Mouse (Mus musculus) midbrain, embryonic 15.5 days (tissue): ENCODE results near the gene Spink2. TPM values are rescaled to one million over a fixed set of nuclear protein-coding genes. Genes with fewer than 3 reads are reported as not detected.

Experiments
- ATAC-seq: fragments of 200-750 bp; cut with Nextera tagmentation; replicated peaks from 2 replicates; pipeline ENCODE4 v1.8.0; 2017; ENCODE audit warnings: moderate TSS enrichment
- H3K27ac ChIP-seq: fragments of 300-500 bp; sonication (generic); 2 replicates; pipeline ENCODE4 v1.5.1; 2015; ENCODE audit warnings: mild to moderate bottlenecking, inconsistent platforms
- H3K27me3 ChIP-seq: fragments of 300-500 bp; sonication (generic); replicated peaks from 2 replicates; pipeline ENCODE4 v1.6.1; 2015; ENCODE audit warnings: inconsistent platforms
- H3K36me3 ChIP-seq: fragments of 300-500 bp; sonication (generic); replicated peaks from 2 replicates; pipeline ENCODE4 v1.6.1; 2015; ENCODE audit warnings: inconsistent platforms
- H3K4me1 ChIP-seq: fragments of 300-500 bp; sonication (generic); 2 replicates; pipeline ENCODE4 v1.6.1; 2015; ENCODE audit warnings: inconsistent platforms
- H3K4me2 ChIP-seq: fragments of 300-500 bp; sonication (generic); 2 replicates; pipeline ENCODE4 v1.6.1; 2015; ENCODE audit warnings: inconsistent platforms, mild to moderate bottlenecking, moderate library complexity
- H3K4me3 ChIP-seq: fragments of 300-500 bp; sonication (generic); 2 replicates; pipeline ENCODE4 v1.5.1; 2015; ENCODE audit warnings: mild to moderate bottlenecking, inconsistent platforms
- H3K9ac ChIP-seq: fragments of 300-500 bp; sonication (generic); 2 replicates; pipeline ENCODE4 v1.6.1; 2015; ENCODE audit warnings: mild to moderate bottlenecking, inconsistent platforms
- H3K9me3 ChIP-seq: fragments of 300-500 bp; sonication (generic); 2 replicates; pipeline ENCODE4 v1.6.1; 2016; ENCODE audit warnings: inconsistent platforms
- WGBS: fragments of 180-500 bp; shearing (Covaris S2); methylation state at CpG from one replicate; pipeline ENCODE4 v1.1.7; 2015; ENCODE audit warnings: mixed read lengths; 5-methylcytosine and 5-hydroxymethylcytosine counted together
- polyA plus RNA-seq: library from polyadenylated mRNA; unstranded; fragments of >200 nt; fragmentation: Nextera tagmentation; extraction: Ambion mirVana; gene quantifications from 2 replicates; pipeline ENCODE4 v1.2.1, GENCODE M21; 2015

The Spink2 gene
- 0.41 TPM in 1 of 2 replicates, not detected in the other for polyA plus RNA-seq

DNA sequence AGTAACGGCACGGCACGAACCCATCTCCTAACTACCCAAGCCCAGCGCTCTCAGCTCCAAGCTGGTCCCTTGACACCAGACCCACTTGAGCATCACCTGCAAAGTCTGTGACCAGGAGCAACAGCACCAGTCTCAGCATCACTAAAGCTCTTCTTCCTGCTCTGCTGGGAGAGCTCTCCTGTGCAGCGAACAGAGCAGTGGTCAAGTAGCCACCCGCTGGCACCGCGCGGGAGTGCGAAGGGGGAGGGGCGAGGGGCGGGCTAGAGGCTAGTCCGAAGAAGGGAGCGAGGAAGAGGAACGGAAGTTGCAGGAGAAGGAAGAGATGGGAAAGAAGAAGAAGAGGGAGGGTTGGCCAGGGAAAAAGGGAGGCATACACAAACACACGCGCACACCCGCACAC, at the start of gene Spink2:
TSS of gene Spink2 (minus strand) at position 236 of the 400 bp plus-strand sequence.
- WGBS, result 8% methylated on average over 18 of the region's 18 CpGs
- Histone ChIP-seq H3K27me3 (no peaks in the 10 kb centered on the region), H3K4me2 (peak within 1 kb of the TSS; percentile 48), H3K9ac (no peak within 1 kb of the TSS), H3K27ac (no peak within 1 kb of the TSS), H3K4me1 (peaks cover 6% of the 10 kb centered on the region), H3K9me3 (no peaks in the 10 kb centered on the region), H3K36me3 (no peaks in the 10 kb centered on the region), H3K4me3 (peak within 1 kb of the TSS; percentile 20)
- no peak for ATAC-seq

DNA sequence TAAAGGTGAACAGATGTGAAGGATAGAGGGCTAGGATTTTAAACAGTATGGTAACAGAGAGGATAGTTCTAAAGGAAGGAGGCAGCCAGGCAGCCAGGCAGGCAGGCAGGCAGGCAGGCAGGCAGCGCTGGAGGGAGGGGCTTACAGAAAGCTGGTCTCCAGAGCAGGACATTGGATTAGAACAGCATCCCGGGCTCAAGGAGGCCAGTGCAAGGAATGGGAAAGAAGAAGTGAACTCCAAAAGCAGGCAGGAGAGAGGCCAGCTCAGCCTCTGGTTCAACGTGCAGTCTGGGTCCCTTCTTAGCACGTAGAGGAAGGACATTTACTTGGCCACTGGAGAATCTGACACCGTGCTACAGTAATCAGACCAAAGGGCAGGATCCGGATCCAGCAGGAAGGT, 48.9 kb upstream of the Spink2 start:
- H3K9ac ChIP-seq, result no peak overlapping the region
- no peak for ATAC-seq

DNA sequence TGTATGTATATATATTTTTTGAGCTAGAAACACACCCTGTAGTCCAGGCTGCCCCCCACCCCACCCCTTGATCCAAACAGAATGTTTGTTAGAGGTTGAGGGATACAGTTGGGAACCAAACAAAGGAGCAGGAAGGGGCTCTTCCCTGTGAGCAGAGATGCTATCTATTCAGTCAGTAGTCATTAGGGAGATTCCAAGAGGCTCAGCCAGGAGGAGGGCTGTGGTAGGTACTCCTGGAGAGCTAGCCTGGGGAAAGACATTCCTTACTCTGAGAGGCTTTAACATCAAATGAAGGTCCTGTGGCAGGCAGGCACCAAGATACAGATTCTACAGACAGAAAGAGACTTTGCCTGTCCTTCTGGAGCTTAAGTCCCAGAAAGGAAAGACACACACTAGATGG, 48.0 kb upstream of the Spink2 start:
- Histone ChIP-seq H3K36me3 (no peaks in the 10 kb centered on the region), H3K9ac (no peak overlapping the region), H3K4me1 (no peaks in the 10 kb centered on the region), H3K4me2 (no peak overlapping the region), H3K9me3 (no peaks in the 10 kb centered on the region), H3K4me3 (no peak overlapping the region), H3K27ac (no peak overlapping the region), H3K27me3 (no peaks in the 10 kb centered on the region; the same call in 1 of the 2 replicates)
- ATAC-seq, result no peak

More for the DNA sequence above, 48.9 kb upstream of the Spink2 start:
- Histone ChIP-seq H3K4me3 (no peak overlapping the region), H3K9me3 (no peaks in the 10 kb centered on the region), H3K27me3 (no peaks in the 10 kb centered on the region; the same call in 1 of the 2 replicates), H3K36me3 (no peaks in the 10 kb centered on the region), H3K4me1 (no peaks in the 10 kb centered on the region), H3K27ac (no peak overlapping the region), H3K4me2 (no peak overlapping the region)
- 60% methylated on average over 6 of the region's 6 CpGs for WGBS

DNA sequence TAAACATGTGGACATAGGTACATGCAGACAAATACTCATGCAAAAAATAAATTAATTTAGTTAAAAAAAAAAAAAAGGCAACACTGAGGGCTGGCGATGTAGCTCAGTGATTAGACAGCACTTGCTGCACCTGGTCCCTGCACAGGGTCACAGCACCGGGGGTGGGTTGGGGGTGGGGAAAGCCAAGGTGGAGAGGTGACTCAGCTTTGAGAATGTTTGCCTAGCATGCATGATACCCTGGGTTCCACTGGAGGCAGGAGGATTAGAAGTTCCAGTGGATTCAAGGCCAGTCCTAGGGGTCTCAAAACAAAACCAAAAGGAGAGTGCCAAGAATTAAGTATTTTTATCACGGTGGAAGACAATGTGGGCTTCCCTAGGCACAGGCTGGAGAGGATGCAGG, 46.3 kb upstream of the Spink2 start:
- no peak for ATAC-seq
- Histone ChIP-seq H3K36me3 (no peaks in the 10 kb centered on the region), H3K9ac (no peak overlapping the region), H3K4me2 (no peak overlapping the region), H3K27ac (no peak overlapping the region), H3K9me3 (no peaks in the 10 kb centered on the region), H3K4me3 (no peak overlapping the region), H3K27me3 (no peaks in the 10 kb centered on the region), H3K4me1 (no peaks in the 10 kb centered on the region)
- 77% methylated on average over 3 of the region's 3 CpGs for WGBS

DNA sequence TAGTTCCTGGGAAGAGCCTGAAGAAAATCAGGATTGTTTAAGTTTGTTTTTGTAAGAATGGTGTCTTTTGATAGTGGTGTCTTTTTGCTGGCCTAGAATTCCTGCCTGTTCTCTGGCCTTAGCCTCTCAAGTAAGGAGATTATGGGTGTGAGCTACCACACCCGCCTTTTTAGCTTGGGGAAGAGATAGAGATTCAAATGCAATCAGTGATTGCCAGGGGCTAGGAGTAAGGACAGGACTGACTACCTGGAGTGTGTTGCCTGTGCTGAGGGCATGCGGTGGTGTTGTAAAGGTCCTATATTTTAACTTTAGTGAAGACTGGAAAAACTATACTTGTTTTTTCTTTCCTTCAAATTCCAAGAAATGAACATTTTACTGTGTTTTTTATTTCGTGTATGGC, 43.1 kb upstream of the Spink2 start:
- Histone ChIP-seq H3K4me1 (no peaks in the 10 kb centered on the region), H3K9me3 (no peaks in the 10 kb centered on the region), H3K27ac (no peak overlapping the region), H3K36me3 (no peaks in the 10 kb centered on the region), H3K27me3 (no peaks in the 10 kb centered on the region), H3K4me2 (no peak overlapping the region), H3K9ac (no peak overlapping the region), H3K4me3 (no peak overlapping the region)
- 66% methylated on average over 3 of the region's 3 CpGs for WGBS
- ATAC-seq, result no peak

DNA sequence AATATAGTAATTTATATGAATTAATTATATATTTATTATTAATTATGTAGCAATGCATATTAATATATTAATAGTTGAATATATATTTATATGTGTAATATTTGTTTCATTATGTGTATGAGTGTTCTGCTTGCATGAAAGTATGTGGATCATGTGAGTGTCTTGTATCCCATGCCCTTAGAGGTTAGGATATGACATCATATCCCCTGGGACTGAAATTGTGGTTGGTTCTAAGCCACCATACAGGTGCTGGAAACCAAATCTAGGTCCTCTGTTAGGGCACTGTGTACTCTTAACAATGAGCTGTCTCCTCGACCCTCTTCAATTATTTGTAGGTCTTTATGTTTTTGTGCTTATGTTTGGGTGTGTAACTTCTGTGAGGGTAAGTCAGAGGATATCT, 41.9 kb upstream of the Spink2 start:
- Histone ChIP-seq H3K4me3 (no peak overlapping the region), H3K9me3 (no peaks in the 10 kb centered on the region), H3K9ac (no peak overlapping the region), H3K4me1 (no peaks in the 10 kb centered on the region), H3K36me3 (no peaks in the 10 kb centered on the region), H3K27me3 (no peaks in the 10 kb centered on the region), H3K4me2 (no peak overlapping the region), H3K27ac (no peak overlapping the region)
- ATAC-seq, result no peak
- WGBS, result 79% methylated on average over 1 of the region's 1 CpGs

DNA sequence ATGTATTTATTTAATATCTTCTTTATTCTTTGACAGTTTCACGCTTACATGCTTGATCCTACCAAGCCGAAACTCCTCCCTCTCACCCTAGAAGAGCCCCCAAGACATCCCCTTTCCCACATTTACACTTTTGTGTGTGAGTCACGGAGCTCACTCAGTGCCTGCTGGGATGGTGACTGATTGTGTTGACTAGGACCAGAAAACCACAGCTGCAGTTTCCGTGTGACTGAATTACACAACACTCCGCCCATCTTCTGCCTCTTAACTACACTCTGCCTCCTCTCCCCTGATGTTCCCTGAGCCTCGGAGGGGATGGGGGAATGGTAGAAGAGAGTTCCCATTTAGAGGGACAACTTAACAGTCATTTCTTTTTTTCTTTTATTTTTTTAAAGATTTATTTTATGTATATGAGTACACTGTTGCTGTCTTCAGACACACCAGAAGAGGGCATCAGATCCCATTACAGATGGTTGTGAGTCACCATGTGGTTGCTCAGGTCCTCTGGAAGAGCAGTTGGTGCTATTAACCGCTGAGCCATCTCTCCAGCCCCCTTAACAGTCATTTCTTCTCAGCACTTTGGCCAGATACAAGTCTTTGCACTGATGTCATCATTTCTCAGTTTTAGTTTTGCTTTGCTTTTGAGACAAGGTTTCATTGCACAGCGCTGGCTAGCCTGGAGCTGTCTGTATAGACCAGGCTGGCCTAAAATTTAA, 41.0 kb upstream of the Spink2 start:
- no peak for ATAC-seq
- no peaks in the 10 kb centered on the region for H3K36me3 ChIP-seq
- no peak overlapping the region for H3K4me2 ChIP-seq
- no peaks in the 10 kb centered on the region for H3K4me1 ChIP-seq
- no peaks in the 10 kb centered on the region for H3K9me3 ChIP-seq
- no peak overlapping the region for H3K4me3 ChIP-seq
- no peak overlapping the region for H3K9ac ChIP-seq
- WGBS, result 68% methylated on average over 8 of the region's 8 CpGs
- H3K27ac ChIP-seq, result no peak overlapping the region
- no peaks in the 10 kb centered on the region for H3K27me3 ChIP-seq

DNA sequence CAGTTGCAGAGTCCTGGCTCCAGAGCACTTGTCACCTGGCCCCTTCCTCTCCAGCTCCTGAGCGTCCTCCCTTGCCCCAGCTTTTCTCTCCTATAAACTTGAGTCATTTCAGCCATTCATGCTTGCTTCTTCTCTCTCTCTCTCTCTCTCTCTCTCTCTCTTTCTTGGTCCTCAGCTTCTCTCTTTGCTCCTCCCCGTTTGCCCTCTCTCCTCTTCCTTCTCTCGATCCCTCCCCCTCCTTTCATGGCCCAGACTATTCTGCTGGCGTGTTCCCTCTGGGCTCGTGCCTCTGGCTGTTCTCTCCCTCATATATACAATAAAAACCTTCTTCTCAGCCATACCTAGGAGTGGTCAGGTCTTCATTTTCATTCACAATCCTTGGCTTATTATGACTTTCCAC, 40.4 kb upstream of the Spink2 start:
- H3K4me1 ChIP-seq, result no peaks in the 10 kb centered on the region
- H3K9ac ChIP-seq, result no peak overlapping the region
- WGBS, result 51% methylated on average over 5 of the region's 5 CpGs
- no peaks in the 10 kb centered on the region for H3K9me3 ChIP-seq
- no peak overlapping the region for H3K4me2 ChIP-seq
- no peaks in the 10 kb centered on the region for H3K36me3 ChIP-seq
- no peak overlapping the region for H3K4me3 ChIP-seq
- no peak for ATAC-seq
- no peak overlapping the region for H3K27ac ChIP-seq
- H3K27me3 ChIP-seq, result no peaks in the 10 kb centered on the region

DNA sequence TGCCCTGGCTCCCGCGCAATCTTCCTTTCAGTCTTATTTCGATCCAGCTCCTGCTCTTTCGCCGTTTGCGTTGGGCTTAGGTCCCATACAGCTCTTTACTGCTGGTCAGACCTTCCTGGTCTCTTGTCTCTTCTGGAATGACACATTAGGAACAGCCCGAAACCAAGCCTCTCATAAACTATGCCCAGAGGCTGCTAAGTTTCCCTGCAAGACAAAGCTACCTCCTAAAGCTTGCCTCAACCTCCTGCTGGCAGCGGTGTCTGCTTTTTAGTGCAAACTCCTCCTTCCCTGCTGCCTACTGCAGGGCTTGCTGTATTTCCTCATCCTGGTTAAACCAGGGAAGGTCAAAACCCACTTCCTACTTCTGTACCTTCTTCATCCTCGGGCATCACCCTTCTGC, 38.8 kb upstream of the Spink2 start:
- 70% methylated on average over 9 of the region's 9 CpGs for WGBS
- H3K27ac ChIP-seq, result no peak overlapping the region
- H3K4me3 ChIP-seq, result no peak overlapping the region
- no peaks in the 10 kb centered on the region for H3K27me3 ChIP-seq
- ATAC-seq, result no peak
- H3K4me1 ChIP-seq, result peaks cover 12% of the 10 kb centered on the region
- H3K9ac ChIP-seq, result no peak overlapping the region
- H3K36me3 ChIP-seq, result no peaks in the 10 kb centered on the region
- H3K4me2 ChIP-seq, result no peak overlapping the region
- no peaks in the 10 kb centered on the region for H3K9me3 ChIP-seq

DNA sequence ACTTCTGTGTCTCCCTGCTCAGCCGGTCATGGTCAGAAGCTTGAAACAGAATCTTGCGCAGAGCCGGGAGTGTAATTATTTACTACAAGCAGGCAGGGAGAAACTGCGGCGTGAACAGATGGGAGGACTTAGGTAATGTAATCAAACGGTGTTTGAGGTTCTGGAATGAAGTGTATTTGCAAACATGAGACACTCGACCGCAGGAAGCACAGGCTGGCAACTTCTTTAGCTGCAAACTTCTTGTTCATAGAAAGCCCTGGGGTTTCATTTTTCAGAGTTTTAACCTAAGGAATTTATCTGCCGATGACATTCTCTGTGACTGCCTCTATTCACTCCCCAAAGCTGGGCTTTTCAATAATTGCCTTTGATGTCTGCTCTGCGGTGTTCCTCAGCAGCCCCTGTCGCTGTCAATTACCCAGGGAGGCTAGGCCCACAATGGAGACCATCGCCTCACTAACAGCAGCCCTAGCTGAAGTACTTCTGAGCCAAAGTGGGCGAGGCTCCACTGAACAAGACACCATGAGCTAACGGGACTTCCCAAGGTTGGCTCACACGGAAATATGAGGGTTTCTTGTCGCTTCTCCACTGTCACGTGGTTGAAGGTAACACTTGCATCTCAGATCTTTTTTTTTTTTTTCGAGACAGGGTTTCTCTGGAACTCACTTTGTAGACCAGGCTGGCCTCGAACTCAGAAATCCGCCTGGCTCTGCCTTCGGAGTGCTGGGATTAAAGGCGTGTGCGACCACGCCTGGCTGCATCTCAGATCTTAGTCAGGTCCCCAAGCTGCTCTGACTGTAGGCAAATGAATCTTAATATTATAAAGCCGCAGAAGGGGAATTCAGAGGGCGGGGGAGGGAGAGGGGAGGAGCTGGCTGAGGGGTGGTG, 34.8 kb upstream of the Spink2 start:
- H3K27ac ChIP-seq, result 0 out of 2 replicates have a peak overlapping the region, but pooled peaks have one; percentile 8
- H3K4me2 ChIP-seq, result peak overlapping the region; percentile 44
- ATAC-seq, result peak; percentile 63
- H3K4me3 ChIP-seq, result peak overlapping the region; percentile 17
- peaks cover 12% of the 10 kb centered on the region for H3K4me1 ChIP-seq
- no peaks in the 10 kb centered on the region for H3K36me3 ChIP-seq
- no peaks in the 10 kb centered on the region for H3K9me3 ChIP-seq
- H3K27me3 ChIP-seq, result no peaks in the 10 kb centered on the region
- H3K9ac ChIP-seq, result no peak overlapping the region
- 23% methylated on average over 26 of the region's 26 CpGs for WGBS

DNA sequence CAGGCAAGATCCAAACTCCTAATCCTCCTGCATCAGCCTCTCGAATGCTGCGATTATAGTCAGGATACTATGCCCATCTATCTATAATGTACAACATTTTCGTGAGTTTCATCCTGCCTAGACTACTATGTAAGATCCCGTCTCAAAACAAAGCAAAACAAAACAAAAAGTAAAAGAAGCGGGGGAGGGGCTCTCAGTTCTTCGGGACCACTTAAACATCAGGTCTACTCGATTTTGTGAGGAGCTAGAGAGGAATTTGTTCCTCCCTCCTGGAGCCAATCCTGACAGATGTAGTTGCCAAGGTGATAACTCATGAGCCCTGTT, 34.2 kb upstream of the Spink2 start:
- WGBS, result 31% methylated on average over 7 of the region's 7 CpGs
- ATAC-seq, result peak; percentile 53
- 0 out of 2 replicates have a peak overlapping the region, but pooled peaks have one; percentile 8 for H3K27ac ChIP-seq

DNA sequence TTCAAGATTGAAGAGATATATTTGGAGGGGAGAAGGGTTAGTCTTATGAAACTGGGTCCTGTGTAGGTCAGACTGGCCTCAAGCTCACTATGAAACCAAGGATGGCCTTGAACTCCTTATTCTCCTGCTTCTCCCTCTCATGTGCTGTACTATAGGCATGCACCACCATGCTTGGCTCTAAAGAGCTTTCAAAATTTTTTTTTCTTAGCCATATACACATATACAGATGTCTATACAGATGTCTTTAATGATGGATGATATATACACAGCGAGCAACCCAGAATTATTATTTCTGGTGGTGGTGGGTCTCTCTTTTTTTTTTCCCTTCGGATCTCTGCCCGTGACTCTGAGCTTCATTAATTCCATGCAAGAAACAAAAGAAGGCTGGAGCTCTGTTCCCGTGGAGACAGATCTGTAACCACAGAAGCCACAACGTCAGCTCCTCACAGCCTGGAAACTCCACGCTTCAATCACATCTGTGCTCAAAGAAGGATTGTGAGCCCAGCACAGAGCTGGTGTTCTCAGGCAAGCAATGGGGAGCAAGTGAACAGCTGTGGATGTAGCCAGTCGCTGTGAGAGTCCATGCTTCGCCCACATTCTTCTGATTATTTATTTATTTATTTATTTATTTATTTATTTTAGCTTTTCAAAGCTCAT, 33.2 kb upstream of the Spink2 start:
- peaks cover 12% of the 10 kb centered on the region for H3K4me1 ChIP-seq
- H3K4me2 ChIP-seq, result no peak overlapping the region
- no peaks in the 10 kb centered on the region for H3K27me3 ChIP-seq
- H3K9me3 ChIP-seq, result no peaks in the 10 kb centered on the region
- no peak overlapping the region for H3K4me3 ChIP-seq
- no peak for ATAC-seq
- H3K36me3 ChIP-seq, result no peaks in the 10 kb centered on the region
- H3K9ac ChIP-seq, result no peak overlapping the region
- 24% methylated on average over 8 of the region's 8 CpGs for WGBS
- no peak overlapping the region for H3K27ac ChIP-seq

More for the DNA sequence above, 34.2 kb upstream of the Spink2 start:
- Histone ChIP-seq H3K9ac (no peak overlapping the region), H3K27me3 (no peaks in the 10 kb centered on the region), H3K36me3 (no peaks in the 10 kb centered on the region), H3K9me3 (no peaks in the 10 kb centered on the region), H3K4me3 (peak overlapping the region; percentile 17), H3K4me1 (peaks cover 12% of the 10 kb centered on the region), H3K4me2 (peak overlapping the region; percentile 44)
